Mouse (Mus musculus) limb, embryonic 15.5 days (tissue): ENCODE results near the gene Olfr288. TPM values are rescaled to one million over a fixed set of nuclear protein-coding genes. Genes with fewer than 3 reads are reported as not detected.

ENCODE experiments used
- ATAC-seq: fragments of 200-750 bp; cut with Nextera tagmentation; 2 replicates; pipeline ENCODE4 v1.8.0; 2017; ENCODE audit warnings: low read depth, moderate TSS enrichment; ENCODE audit not compliant: insufficient number of reproducible peaks, low FRiP score, low TSS enrichment
- H3K27ac ChIP-seq: fragments of 300-500 bp; sonication (generic); 2 replicates; pipeline ENCODE4 v1.5.1; 2015; ENCODE audit warnings: moderate library complexity, mild to moderate bottlenecking, inconsistent platforms
- H3K27me3 ChIP-seq: fragments of 300-500 bp; sonication (generic); 2 replicates; pipeline ENCODE4 v1.6.1; 2015; ENCODE audit warnings: inconsistent platforms
- H3K36me3 ChIP-seq: fragments of 300-500 bp; sonication (generic); 2 replicates; pipeline ENCODE4 v1.6.1; 2015; ENCODE audit warnings: inconsistent platforms
- H3K4me1 ChIP-seq: fragments of 300-500 bp; sonication (generic); 2 replicates; pipeline ENCODE4 v1.6.1; 2015; ENCODE audit warnings: inconsistent platforms
- H3K4me2 ChIP-seq: fragments of 300-500 bp; sonication (generic); 2 replicates; pipeline ENCODE4 v1.6.1; 2015; ENCODE audit warnings: mild to moderate bottlenecking, inconsistent platforms
- H3K4me3 ChIP-seq: fragments of 300-500 bp; sonication (generic); 2 replicates; pipeline ENCODE4 v1.5.1; 2015; ENCODE audit warnings: mild to moderate bottlenecking, inconsistent platforms
- H3K9ac ChIP-seq: fragments of 300-500 bp; sonication (generic); 2 replicates; pipeline ENCODE4 v1.6.1; 2015; ENCODE audit warnings: inconsistent platforms
- H3K9me3 ChIP-seq: fragments of 300-500 bp; sonication (generic); 2 replicates; pipeline ENCODE4 v1.6.1; 2016; ENCODE audit warnings: inconsistent platforms
- WGBS: fragments of 180-500 bp; shearing (Covaris S2); methylation state at CpG from one replicate; pipeline ENCODE4 v1.1.7; 2015; 5-methylcytosine and 5-hydroxymethylcytosine counted together
- polyA plus RNA-seq: library from polyadenylated mRNA; unstranded; fragments of >200 nt; fragmentation: Nextera tagmentation; extraction: Ambion mirVana; gene quantifications from 2 replicates; pipeline ENCODE4 v1.2.1, GENCODE M21; 2015

The Olfr288 gene
- polyA plus RNA-seq, 1 experiment from 2014 or later, result not detected

GRCm38 (mm10) chr15:98181132-98181711 lies 14.1 kb downstream of the Olfr288 start:
- H3K27ac ChIP-seq, result no peak overlapping the region
- no peaks in the 10 kb centered on the region for H3K36me3 ChIP-seq
- no peak overlapping the region for H3K9ac ChIP-seq
- under 1% methylated on average over 30 of the region's 30 CpGs for WGBS
- H3K27me3 ChIP-seq, result peaks cover 6% of the 10 kb centered on the region
- no peaks in the 10 kb centered on the region for H3K9me3 ChIP-seq
- peaks cover 13% of the 10 kb centered on the region for H3K4me1 ChIP-seq
- ATAC-seq, result peak; percentile 93
- peak overlapping the region; percentile 59 for H3K4me3 ChIP-seq
- H3K4me2 ChIP-seq, result peak overlapping the region; percentile 78

GRCm38 (mm10) chr15:98180567-98181131 lies 14.7 kb downstream of the Olfr288 start:
- Histone ChIP-seq H3K27me3 (peaks cover 10% of the 10 kb centered on the region), H3K4me1 (peaks cover 13% of the 10 kb centered on the region), H3K9me3 (no peaks in the 10 kb centered on the region), H3K27ac (no peak overlapping the region), H3K9ac (no peak overlapping the region), H3K36me3 (no peaks in the 10 kb centered on the region), H3K4me3 (peak overlapping the region; percentile 59), H3K4me2 (peak overlapping the region; percentile 78)
- ATAC-seq, result no peak
- WGBS, result 5% methylated on average over 26 of the region's 26 CpGs

- no peak overlapping the region for H3K4me3 ChIP-seq
- no peak overlapping the region for H3K9ac ChIP-seq
- peaks cover 34% of the 10 kb centered on the region for H3K27me3 ChIP-seq
- peaks cover 13% of the 10 kb centered on the region for H3K4me1 ChIP-seq
- H3K27ac ChIP-seq, result no peak overlapping the region
- H3K9me3 ChIP-seq, result no peaks in the 10 kb centered on the region
- H3K4me2 ChIP-seq, result no peak overlapping the region
- 50% methylated on average over 3 of the region's 3 CpGs for WGBS
- no peak for ATAC-seq
- H3K36me3 ChIP-seq, result no peaks in the 10 kb centered on the region
These were observed 18.0 kb downstream of the Olfr288 start for GRCm38 (mm10) chr15:98177320-98177719.

- no peak overlapping the region for H3K4me2 ChIP-seq
- peaks cover 62% of the 10 kb centered on the region for H3K27me3 ChIP-seq
- no peak overlapping the region for H3K27ac ChIP-seq
- no peak overlapping the region for H3K9ac ChIP-seq
- H3K9me3 ChIP-seq, result no peaks in the 10 kb centered on the region
- no peak for ATAC-seq
- no peaks in the 10 kb centered on the region for H3K4me1 ChIP-seq
- H3K4me3 ChIP-seq, result no peak overlapping the region
- H3K36me3 ChIP-seq, result no peaks in the 10 kb centered on the region
- 37% methylated on average over 8 of the region's 8 CpGs for WGBS
These were observed 21.5 kb downstream of the Olfr288 start for GRCm38 (mm10) chr15:98173821-98174220.

GRCm38 (mm10) chr15:98172113-98172512 lies 23.2 kb downstream of the Olfr288 start:
- Histone ChIP-seq H3K36me3 (no peaks in the 10 kb centered on the region), H3K27me3 (peaks cover 79% of the 10 kb centered on the region)
- 65% methylated on average over 5 of the region's 5 CpGs for WGBS

GRCm38 (mm10) chr15:98170917-98171316 lies 24.4 kb downstream of the Olfr288 start:
- ATAC-seq, result no peak
- Histone ChIP-seq H3K9me3 (no peaks in the 10 kb centered on the region), H3K4me3 (no peak overlapping the region), H3K27ac (no peak overlapping the region), H3K9ac (no peak overlapping the region), H3K4me2 (no peak overlapping the region), H3K4me1 (peaks cover 14% of the 10 kb centered on the region), H3K27me3 (peaks cover 87% of the 10 kb centered on the region), H3K36me3 (no peaks in the 10 kb centered on the region)
- 58% methylated on average over 9 of the region's 9 CpGs for WGBS

More at GRCm38 (mm10) chr15:98172113-98172512, 23.2 kb downstream of the Olfr288 start:
- no peak overlapping the region for H3K9ac ChIP-seq
- no peak overlapping the region for H3K27ac ChIP-seq
- no peaks in the 10 kb centered on the region for H3K9me3 ChIP-seq
- no peak overlapping the region for H3K4me3 ChIP-seq
- H3K4me1 ChIP-seq, result peaks cover 14% of the 10 kb centered on the region
- no peak for ATAC-seq
- H3K4me2 ChIP-seq, result no peak overlapping the region

- H3K9ac ChIP-seq, result no peak overlapping the region
- H3K4me3 ChIP-seq, result no peak overlapping the region
- no peaks in the 10 kb centered on the region for H3K9me3 ChIP-seq
- WGBS, result 34% methylated on average over 7 of the region's 7 CpGs
- H3K27me3 ChIP-seq, result peaks cover 89% of the 10 kb centered on the region
- H3K36me3 ChIP-seq, result no peaks in the 10 kb centered on the region
- H3K4me2 ChIP-seq, result no peak overlapping the region
- ATAC-seq, result no peak
- H3K27ac ChIP-seq, result no peak overlapping the region
- peaks cover 14% of the 10 kb centered on the region for H3K4me1 ChIP-seq
These were observed 25.0 kb downstream of the Olfr288 start for GRCm38 (mm10) chr15:98170365-98170764.

GRCm38 (mm10) chr15:98168622-98169004 lies 26.7 kb downstream of the Olfr288 start:
- Histone ChIP-seq H3K4me3 (no peak overlapping the region), H3K36me3 (no peaks in the 10 kb centered on the region), H3K9ac (no peak overlapping the region), H3K9me3 (no peaks in the 10 kb centered on the region), H3K4me1 (peaks cover 14% of the 10 kb centered on the region), H3K4me2 (peak overlapping the region; percentile 81; the same call in 1 of the 2 replicates), H3K27me3 (peaks cover 80% of the 10 kb centered on the region), H3K27ac (no peak overlapping the region)
- no peak for ATAC-seq
- 4% methylated on average over 19 of the region's 19 CpGs for WGBS

- H3K4me3 ChIP-seq, result peak overlapping the region; percentile 44
- peaks cover 14% of the 10 kb centered on the region for H3K4me1 ChIP-seq
- WGBS, result 1% methylated on average over 69 of the region's 69 CpGs
- no peaks in the 10 kb centered on the region for H3K9me3 ChIP-seq
- ATAC-seq, result peak; percentile 47; the same call in 1 of the 2 replicates
- 0 out of 2 replicates have a peak overlapping the region, but pooled peaks have one; percentile 4 for H3K9ac ChIP-seq
- H3K27ac ChIP-seq, result no peak overlapping the region
- peaks cover 74% of the 10 kb centered on the region for H3K27me3 ChIP-seq
- no peaks in the 10 kb centered on the region for H3K36me3 ChIP-seq
- peak overlapping the region; percentile 81 for H3K4me2 ChIP-seq
These were observed 27.4 kb downstream of the Olfr288 start for GRCm38 (mm10) chr15:98167645-98168621.

GRCm38 (mm10) chr15:98166963-98167644 lies 28.2 kb downstream of the Olfr288 start, which contains the start of gene Ccdc184:
Ccdc184 (plus strand) TSS chr15:98167158.
- H3K27me3 ChIP-seq, result peaks cover 65% of the 10 kb centered on the region
- no peaks in the 10 kb centered on the region for H3K36me3 ChIP-seq
- H3K9me3 ChIP-seq, result no peaks in the 10 kb centered on the region
- ATAC-seq, result no peak
- WGBS, result 2% methylated on average over 17 of the region's 18 CpGs
- H3K4me3 ChIP-seq, result peak within 1 kb of the TSS; percentile 44
- H3K4me1 ChIP-seq, result peaks cover 14% of the 10 kb centered on the region
- peak within 1 kb of the TSS; percentile 81 for H3K4me2 ChIP-seq
- H3K9ac ChIP-seq, result 0 out of 2 replicates have a peak within 1 kb of the TSS, but pooled peaks have one; percentile 4
- H3K27ac ChIP-seq, result no peak within 1 kb of the TSS

- Histone ChIP-seq H3K36me3 (no peaks in the 10 kb centered on the region), H3K27me3 (peaks cover 50% of the 10 kb centered on the region), H3K9ac (no peak within 1 kb of the TSS), H3K4me1 (peaks cover 14% of the 10 kb centered on the region), H3K4me2 (no peak within 1 kb of the TSS), H3K4me3 (no peak within 1 kb of the TSS), H3K27ac (no peak within 1 kb of the TSS), H3K9me3 (no peaks in the 10 kb centered on the region)
- ATAC-seq, result no peak
- WGBS, result 73% methylated on average over 5 of the region's 5 CpGs
These were observed 29.8 kb downstream of the Olfr288 start, which contains the start of gene Asb8 for GRCm38 (mm10) chr15:98165525-98165924. Asb8 (minus strand) TSS chr15:98165625.
